In genomic region chr11:7210343-7210742, GRCm38 (mm10) we compare ENCODE assay signal across 8 mouse cellular contexts. TPM values are rescaled to one million over a fixed set of nuclear protein-coding genes. Genes with fewer than 3 reads are reported as not detected.
A peak's percentile ranks its signal among the peaks of the same experiment; 100 is the strongest.
DNase-seq lines count a peak whose midpoint lies in the region; ATAC-seq lines count a peak whose summit lies in the region.

No protein-coding gene starts in this region.

- DNase-seq in A20 (ENCODE audit: low read depth, low spot score): peak; percentile 48
- peak; percentile 77 to 82 for DNase-seq in adrenal gland, adult 18-20 months (ENCODE audit: low spot score in 2 of 2)
- peak; percentile 82 for DNase-seq in embryo, embryonic 11.5 days (ENCODE audit: low read depth, low spot score)
- DNase-seq in heart, adult 9 months (ENCODE audit: low spot score in 2 of 2): peak; percentile 23 to 64
- DNase-seq in kidney, postnatal 14 days: peak; percentile 83
- no peak for DNase-seq in liver, embryonic 11.5 days (ENCODE audit: low spot score)
- DNase-seq in retina, adult 2 months (ENCODE audit: low read depth, low spot score): peak; percentile 33

- 16% methylated on average over 6 of the region's 6 CpGs for WGBS in liver, embryonic 11.5 days

- H3K36me3 ChIP-seq in liver, embryonic 11.5 days (ENCODE audit: control insufficient read depth, insufficient read depth, low read length): no peaks in the 10 kb centered on the region

- H3K4me1 ChIP-seq in liver, embryonic 11.5 days (replicated peaks; ENCODE audit: control insufficient read depth, insufficient read depth, low read length): no peaks in the 10 kb centered on the region

- H3K4me2 ChIP-seq in liver, embryonic 11.5 days: no peak overlapping the region

- ATAC-seq in liver, embryonic 11.5 days (replicated peaks; ENCODE audit: low FRiP score): peak; percentile 42; the same call in 1 of the 2 replicates
- ATAC-seq in megakaryocyte, adult 5-6 weeks (ENCODE audit: poor library complexity, severe bottlenecking): no peak

- H3K9me3 ChIP-seq in liver, embryonic 11.5 days (ENCODE audit: control insufficient read depth, low read length): no peaks in the 10 kb centered on the region

- no peak overlapping the region for H3K9ac ChIP-seq in liver, embryonic 11.5 days (ENCODE audit: low read depth, low read length)

- peaks cover 38% of the 10 kb centered on the region for H3K27me3 ChIP-seq in liver, embryonic 11.5 days (replicated peaks; ENCODE audit: control insufficient read depth, insufficient read depth, low read length)

- no peak overlapping the region for H3K4me3 ChIP-seq in liver, embryonic 11.5 days (ENCODE audit: low read depth, low read length)

- H3K27ac ChIP-seq in liver, embryonic 11.5 days (ENCODE audit: low read depth, low read length): no peak overlapping the region

RNA-seq across cellular contexts. Expression of gene Igfbp3, which starts 3.4 kb away (rescaled TPM):
- 10 to 100 TPM; 49.2 to 73.6 TPM for total RNA-seq in adrenal gland, adult 18-20 months (2021)
- polyA plus RNA-seq in liver, embryonic 11.5 days (2014; fragmentation: Nextera tagmentation; extraction: Ambion mirVana): 42.1 and 45.2 TPM in 2 replicates
- total RNA-seq in megakaryocyte, adult 5-6 weeks (2015): 0.09 TPM in 1 of 2 replicates, not detected in the other
- 0.07 and 0.24 TPM in 2 replicates for total RNA-seq in megakaryocyte, adult 5-6 weeks (2017)

RNA-seq across cellular contexts. Expression of gene Igfbp1, which starts 12.8 kb away (rescaled TPM):
- total RNA-seq in adrenal gland, adult 18-20 months (2021): not detected
- 48.2 and 49.9 TPM in 2 replicates for polyA plus RNA-seq in liver, embryonic 11.5 days (2014; fragmentation: Nextera tagmentation; extraction: Ambion mirVana)
- total RNA-seq in megakaryocyte, adult 5-6 weeks (2015): not detected in 2 replicates
- total RNA-seq in megakaryocyte, adult 5-6 weeks (2017): not detected in 2 replicates

RNA-seq across cellular contexts. Expression of gene Gm11985, which starts 22.0 kb away (rescaled TPM):
- total RNA-seq in adrenal gland, adult 18-20 months (2021): not detected
- polyA plus RNA-seq in liver, embryonic 11.5 days (2014; fragmentation: Nextera tagmentation; extraction: Ambion mirVana): not detected in 2 replicates
- not detected in 2 replicates for total RNA-seq in megakaryocyte, adult 5-6 weeks (2015)
- total RNA-seq in megakaryocyte, adult 5-6 weeks (2017): not detected in 2 replicates

Comparison
In these comparisons a context has a peak if more than half of its experiments do, and no peak if none do; other contexts are left out.
1. RNA of gene Igfbp3, which starts 3.4 kb away (total RNA-seq): 49.2 to 73.6 TPM in adrenal gland, adult 18-20 months; 0.07 to 0.24 TPM in megakaryocyte, adult 5-6 weeks; every median in the first group is over 10 times any median in the second.